Mouse (Mus musculus) brown adipose tissue, adult 24 weeks (tissue): ENCODE data around the gene Fto. TPM values are rescaled to one million over a fixed set of nuclear protein-coding genes. Genes with fewer than 3 reads are reported as not detected.

Source experiments
- H3K27ac ChIP-seq: fragments of 200-500 bp; replicated peaks from 2 replicates; pipeline ENCODE4 v1.5.1; 2012; ENCODE audit warnings: low read depth, mild to moderate bottlenecking, low read length
- H3K4me1 ChIP-seq: fragments of 200-500 bp; 2 replicates; pipeline ENCODE4 v1.6.1; 2012; ENCODE audit warnings: low read length, mixed read lengths; ENCODE audit not compliant: control insufficient read depth, insufficient read depth, insufficient read length
- H3K4me3 ChIP-seq: fragments of 200-500 bp; 2 replicates; pipeline ENCODE4 v1.5.1; 2012; ENCODE audit warnings: low read depth, mild to moderate bottlenecking, low read length, moderate library complexity; ENCODE audit not compliant: insufficient read depth
- polyA plus RNA-seq: library from polyadenylated mRNA; stranded (reverse); fragments of >200 nt; gene quantifications from 2 replicates; pipeline ENCODE4 v1.2.4, GENCODE M21; 2012; ENCODE audit not compliant: missing spikeins, insufficient read depth, insufficient read length

Gene Fto
- polyA plus RNA-seq, 1 experiment: 39.7 TPM

DNA sequence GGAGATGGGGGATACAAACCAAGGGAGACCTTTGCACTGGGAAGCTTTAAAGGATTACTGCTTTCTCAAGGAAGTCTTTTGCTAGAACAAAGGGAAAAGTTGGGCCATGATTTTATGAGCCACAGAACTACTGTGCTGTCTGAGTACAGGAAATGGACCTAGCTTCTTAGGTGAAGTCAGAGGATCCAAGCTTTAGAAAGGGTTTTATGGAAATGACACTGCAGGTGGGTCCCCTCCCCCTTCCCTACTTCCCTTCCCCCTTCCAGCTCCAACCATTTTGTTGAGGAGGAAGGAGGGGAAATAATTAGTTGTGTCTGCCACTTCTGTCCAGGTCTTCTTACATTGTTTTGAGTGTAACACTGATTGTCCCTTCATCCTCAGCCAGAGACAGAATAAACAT lies 182.7 kb downstream of the Fto start:
- Histone ChIP-seq H3K4me3 (no peak overlapping the region), H3K4me1 (peaks cover 4% of the 10 kb centered on the region), H3K27ac (no peak overlapping the region)

DNA sequence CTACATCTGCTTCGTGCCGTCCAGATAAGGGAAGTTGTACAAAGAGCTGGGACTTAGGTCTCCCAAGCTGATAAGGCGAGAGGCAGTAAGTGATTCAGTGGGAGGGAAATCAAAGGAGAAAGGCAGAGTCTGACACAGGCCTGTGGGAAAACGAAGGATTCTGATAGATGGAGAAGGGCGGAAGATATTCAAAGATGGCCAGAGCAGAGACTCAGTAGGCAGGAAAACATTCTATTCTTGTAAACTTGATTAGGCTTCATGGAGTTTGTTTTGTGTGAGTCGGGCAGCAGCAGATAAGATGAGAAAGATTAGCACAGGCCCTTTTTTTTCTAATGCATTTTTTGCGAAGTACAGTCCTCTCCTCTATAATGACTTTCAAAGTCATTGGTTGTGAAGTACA lies 183.6 kb downstream of the Fto start:
- Histone ChIP-seq H3K27ac (no peak overlapping the region), H3K4me1 (peaks cover 4% of the 10 kb centered on the region), H3K4me3 (no peak overlapping the region)

DNA sequence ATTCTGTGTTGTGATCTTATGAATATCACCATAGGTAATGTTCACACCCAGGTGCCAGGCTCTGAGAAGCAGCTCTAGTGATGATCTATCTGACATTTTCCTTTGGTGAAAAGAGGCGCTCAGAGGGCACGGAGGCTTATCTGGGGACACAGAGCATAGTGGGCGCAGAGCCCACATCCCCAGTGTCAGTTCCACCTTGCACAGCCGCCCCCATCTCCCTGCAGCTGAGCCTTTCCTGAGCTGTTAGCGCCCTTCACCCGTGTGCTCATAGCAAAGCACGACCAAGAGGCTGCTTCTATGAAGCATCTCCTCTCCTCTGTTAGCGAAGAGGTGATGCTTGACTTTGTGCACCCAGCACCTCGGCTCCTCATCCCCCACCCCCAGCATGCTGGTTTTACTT lies 185.3 kb downstream of the Fto start:
- H3K4me1 ChIP-seq: peaks cover 4% of the 10 kb centered on the region
- H3K27ac ChIP-seq: no peak overlapping the region

DNA sequence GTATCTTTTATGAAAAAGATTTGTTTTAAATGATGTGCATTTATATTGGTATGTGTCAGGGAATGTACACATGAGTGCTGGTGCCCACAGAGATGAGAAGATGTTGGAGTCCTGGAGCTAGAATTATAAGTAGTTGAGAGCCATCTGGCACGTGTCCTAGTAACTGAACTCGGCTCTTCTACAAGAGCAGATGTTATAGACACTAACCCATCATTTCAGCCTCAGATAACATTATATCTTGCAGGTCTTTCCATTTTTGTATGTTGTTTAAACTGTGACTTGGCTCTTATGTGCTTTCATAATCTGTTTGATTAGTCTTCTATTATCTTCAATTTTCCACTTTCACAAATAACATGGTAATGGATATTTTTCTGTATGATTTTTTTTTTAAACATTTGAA lies 186.0 kb downstream of the Fto start:
- H3K4me3 ChIP-seq: no peak overlapping the region
- no peak overlapping the region for H3K27ac ChIP-seq
- H3K4me1 ChIP-seq: peaks cover 4% of the 10 kb centered on the region

More for the DNA sequence above, 185.3 kb downstream of the Fto start:
- no peak overlapping the region for H3K4me3 ChIP-seq

DNA sequence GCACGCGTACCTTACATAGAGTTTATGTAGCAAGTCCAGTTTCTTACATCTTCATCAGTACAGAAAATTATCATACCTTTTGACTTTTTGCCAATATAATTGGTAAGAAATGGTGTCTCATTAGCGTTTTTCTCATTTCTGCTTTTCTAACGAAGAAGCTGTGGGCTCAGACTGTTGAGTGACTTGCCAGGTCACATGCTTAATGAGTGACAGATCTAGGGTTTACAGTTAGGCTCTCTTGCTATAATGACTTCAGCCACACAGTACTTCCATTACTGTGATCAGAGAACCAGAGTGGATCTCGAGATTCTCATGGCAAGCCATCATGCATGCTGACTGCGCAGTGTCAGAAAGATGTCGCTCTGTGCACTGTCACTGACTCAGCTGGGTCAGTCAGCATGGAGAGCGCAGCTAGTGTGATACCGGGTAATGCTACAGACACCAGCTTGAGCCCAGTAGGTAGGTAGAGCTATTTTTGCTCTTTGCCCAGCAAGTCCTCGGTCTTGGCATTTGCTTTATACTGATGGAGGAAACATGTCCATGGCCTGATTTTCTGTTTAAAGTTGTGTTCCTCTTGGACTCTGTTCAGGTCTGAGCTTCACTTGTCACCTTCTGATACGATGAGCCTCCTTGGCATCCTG lies 188.8 kb downstream of the Fto start:
- Histone ChIP-seq H3K4me3 (no peak overlapping the region), H3K27ac (no peak overlapping the region)

DNA sequence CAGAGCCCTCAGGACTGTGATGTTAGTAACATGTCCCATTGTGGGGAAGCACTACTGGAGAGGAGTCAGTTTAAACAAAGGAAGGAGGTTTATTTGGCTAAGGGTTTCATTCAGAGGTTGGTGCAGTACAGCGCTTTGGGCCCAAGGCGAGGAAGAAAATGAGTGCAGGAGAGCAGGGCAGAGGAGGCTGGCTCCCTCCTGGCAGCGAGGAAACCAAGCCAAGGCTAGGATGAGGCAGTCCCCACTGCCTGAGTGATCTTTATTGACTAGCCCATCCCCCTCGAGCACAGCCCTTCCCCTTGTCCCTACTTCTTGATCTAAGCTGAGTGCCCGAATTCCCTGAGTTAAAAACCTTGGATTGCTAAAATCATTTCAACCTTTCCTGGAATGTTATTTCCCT lies 189.5 kb downstream of the Fto start:
- H3K4me1 ChIP-seq: peaks cover 15% of the 10 kb centered on the region; the same call in 1 of the 2 replicates
- no peak overlapping the region for H3K27ac ChIP-seq
- no peak overlapping the region for H3K4me3 ChIP-seq

More for the DNA sequence above, 188.8 kb downstream of the Fto start:
- H3K4me1 ChIP-seq: peaks cover 11% of the 10 kb centered on the region; the same call in 1 of the 2 replicates

DNA sequence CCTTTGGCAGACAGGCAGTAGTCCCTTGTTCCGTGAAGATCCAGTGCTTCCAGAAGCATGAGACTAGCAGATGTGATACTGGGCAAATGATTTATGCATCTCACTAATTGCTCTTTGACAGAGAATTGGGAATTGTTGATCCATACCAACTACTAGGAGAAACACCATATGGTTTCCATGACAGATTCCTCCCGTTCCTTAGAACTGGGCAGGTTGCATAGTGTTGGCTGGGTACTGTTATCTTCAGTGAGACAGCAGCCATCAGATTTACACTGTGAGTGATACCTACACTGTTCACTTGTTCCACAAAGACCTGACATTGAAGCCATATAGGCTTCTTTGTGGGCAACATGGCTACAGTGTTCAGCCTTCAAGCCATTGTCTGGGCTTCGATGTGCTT lies 191.0 kb downstream of the Fto start:
- no peak overlapping the region for H3K27ac ChIP-seq
- peaks cover 18% of the 10 kb centered on the region; the same call in 1 of the 2 replicates for H3K4me1 ChIP-seq
- no peak overlapping the region for H3K4me3 ChIP-seq

DNA sequence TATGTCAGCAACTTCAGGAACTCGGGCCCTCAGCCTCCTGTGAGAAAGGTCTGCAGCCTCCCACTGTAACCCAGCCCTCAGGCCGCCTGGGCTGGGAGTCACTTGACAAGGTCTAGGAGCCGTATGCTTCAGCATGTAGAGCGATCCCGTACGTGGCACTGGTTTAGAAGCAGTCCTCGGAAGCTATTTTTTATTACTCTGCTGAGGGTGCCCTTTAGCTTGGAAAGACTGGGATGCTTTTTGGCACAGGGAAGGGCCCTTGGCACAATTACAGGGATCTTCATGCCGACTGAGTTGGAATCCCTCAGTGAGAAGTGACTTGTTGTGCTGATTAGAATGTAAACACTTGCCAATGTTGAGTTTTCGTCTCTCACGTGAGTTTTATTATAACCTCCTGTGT lies 191.6 kb downstream of the Fto start:
- H3K27ac ChIP-seq: no peak overlapping the region
- no peak overlapping the region for H3K4me3 ChIP-seq
- peaks cover 18% of the 10 kb centered on the region; the same call in 1 of the 2 replicates for H3K4me1 ChIP-seq

DNA sequence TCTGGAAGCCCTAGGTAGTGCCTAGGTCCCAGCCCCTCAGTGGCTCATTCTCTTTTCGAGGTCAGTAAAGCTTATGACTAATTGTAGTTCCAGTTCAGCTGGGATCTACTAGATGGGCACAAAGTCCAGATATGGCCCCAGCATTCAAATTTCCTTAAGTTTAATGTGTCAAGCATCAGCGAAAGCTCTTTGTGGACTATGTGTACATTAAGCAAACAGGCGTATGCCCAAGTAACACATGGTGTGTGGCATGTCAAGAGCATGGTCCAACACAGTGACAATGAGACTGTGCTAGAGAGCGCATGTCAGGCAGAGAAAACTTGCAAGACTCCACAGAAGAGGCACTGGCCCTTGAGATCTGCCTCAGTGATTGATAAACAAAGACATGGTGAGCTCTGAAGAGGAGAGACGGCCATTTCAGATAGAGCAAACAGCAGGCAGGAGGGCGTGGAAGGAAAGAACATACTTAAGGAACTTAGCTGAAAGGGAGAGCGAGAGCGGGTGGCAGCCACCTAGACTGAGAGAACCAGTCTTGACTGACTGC lies 192.2 kb downstream of the Fto start:
- Histone ChIP-seq H3K4me3 (no peak overlapping the region), H3K27ac (no peak overlapping the region), H3K4me1 (peaks cover 18% of the 10 kb centered on the region; the same call in 1 of the 2 replicates)

DNA sequence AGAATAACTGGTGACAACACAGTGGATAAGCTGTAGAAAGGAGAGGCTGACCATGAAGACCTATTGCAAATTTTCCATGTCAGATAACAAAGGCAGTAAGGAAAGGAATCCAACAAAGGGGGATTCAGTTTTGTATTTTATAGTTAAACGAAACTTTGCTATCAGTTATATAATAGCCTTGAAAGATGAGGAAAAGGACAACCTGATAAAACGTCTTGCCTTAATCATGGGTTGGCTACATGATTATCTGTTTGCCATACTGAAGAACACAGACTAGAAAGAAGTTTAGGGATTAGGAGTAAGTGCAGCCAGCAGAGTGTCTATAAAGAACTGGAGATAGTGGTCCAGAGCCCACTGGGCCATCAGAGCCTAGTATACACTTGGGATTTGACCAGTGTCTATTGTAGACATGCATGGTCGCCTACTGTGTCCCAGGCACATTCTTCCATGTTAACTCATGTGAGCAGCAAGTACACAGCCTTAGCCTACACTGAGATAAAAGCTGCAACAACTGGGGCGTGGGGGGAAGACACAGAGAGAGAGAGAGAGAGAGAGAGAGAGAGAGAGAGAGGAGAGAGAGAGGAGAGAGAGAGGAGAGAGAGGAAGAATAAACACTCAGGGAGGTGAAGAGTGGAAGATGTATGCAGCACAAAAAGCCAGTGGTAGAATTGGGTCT lies 192.8 kb downstream of the Fto start:
- Histone ChIP-seq H3K4me1 (peaks cover 18% of the 10 kb centered on the region; the same call in 1 of the 2 replicates), H3K4me3 (no peak overlapping the region)

DNA sequence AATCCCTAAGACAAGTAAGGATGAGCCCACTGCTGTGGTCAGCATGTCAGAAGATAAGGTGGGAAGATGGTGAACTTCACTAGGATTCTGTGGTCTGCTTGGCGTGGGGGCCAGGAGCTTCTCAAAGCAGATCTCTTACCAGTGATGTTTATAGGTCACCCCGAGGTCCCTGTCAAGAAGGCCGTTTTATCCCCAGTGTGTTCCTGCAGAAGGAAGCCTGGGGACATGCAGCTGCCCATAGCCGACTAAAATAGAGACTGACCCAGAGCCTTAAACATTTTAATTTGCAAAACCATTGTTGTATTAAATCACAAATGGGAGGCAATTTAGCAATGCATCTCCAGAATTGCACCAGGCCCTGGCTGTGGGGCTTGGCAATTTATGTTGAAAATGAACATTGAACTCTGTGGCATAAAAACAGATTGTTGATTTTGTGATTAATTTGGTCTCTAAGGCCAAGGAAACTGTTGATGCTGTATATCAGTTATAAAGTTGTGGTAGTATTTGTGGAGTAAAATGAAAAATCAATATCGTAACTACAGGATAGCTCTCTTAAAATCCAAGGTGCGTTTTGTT lies 193.4 kb downstream of the Fto start:
- Histone ChIP-seq H3K27ac (no peak overlapping the region), H3K4me3 (no peak overlapping the region)

More for the DNA sequence above, 192.8 kb downstream of the Fto start:
- H3K27ac ChIP-seq: no peak overlapping the region

DNA sequence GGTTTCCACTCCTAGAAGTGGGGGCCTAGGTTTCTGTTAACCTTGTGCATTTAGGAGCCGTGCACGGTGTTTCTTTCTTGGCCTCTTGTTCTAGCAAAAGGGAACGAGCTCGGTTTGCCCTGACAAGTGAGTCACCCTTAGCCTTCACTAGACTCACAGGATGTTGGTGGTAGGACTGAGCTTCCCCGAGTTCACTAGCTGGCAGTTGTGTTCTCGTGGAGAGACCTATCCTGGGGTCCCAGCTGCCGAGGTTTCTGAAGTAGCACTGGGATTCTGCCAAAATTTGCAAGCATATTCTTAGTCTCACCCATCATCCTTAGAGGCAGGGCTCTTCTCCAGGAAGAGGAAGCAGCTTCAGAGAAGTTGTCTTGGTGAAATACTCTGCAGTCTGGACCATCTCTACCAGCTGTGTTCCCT lies 194.4 kb downstream of the Fto start:
- Histone ChIP-seq H3K4me1 (peaks cover 18% of the 10 kb centered on the region; the same call in 1 of the 2 replicates), H3K27ac (no peak overlapping the region), H3K4me3 (no peak overlapping the region)

More for the DNA sequence above, 193.4 kb downstream of the Fto start:
- H3K4me1 ChIP-seq: peaks cover 18% of the 10 kb centered on the region; the same call in 1 of the 2 replicates

DNA sequence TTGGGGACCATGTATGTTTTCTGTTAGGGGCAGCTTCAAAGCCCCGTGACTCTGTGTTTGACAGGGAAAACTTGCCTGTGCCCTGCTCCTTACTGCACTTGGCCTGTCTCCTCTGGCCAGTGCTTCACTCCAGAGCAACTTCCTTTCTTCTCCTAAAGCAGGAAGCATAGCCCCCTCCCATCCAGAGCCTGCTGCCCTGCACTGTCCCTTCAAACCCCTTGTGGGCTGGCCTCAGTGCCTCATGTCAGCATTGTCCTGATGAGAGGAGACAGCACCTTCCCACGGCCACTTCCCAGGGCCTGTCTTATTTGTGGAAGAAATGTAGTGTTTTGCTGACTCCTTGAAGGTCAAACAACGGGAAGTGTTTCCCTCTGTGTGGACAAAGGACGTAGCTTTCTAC lies 195.0 kb downstream of the Fto start:
- Histone ChIP-seq H3K4me3 (no peak overlapping the region), H3K4me1 (peaks cover 18% of the 10 kb centered on the region; the same call in 1 of the 2 replicates), H3K27ac (no peak overlapping the region)

DNA sequence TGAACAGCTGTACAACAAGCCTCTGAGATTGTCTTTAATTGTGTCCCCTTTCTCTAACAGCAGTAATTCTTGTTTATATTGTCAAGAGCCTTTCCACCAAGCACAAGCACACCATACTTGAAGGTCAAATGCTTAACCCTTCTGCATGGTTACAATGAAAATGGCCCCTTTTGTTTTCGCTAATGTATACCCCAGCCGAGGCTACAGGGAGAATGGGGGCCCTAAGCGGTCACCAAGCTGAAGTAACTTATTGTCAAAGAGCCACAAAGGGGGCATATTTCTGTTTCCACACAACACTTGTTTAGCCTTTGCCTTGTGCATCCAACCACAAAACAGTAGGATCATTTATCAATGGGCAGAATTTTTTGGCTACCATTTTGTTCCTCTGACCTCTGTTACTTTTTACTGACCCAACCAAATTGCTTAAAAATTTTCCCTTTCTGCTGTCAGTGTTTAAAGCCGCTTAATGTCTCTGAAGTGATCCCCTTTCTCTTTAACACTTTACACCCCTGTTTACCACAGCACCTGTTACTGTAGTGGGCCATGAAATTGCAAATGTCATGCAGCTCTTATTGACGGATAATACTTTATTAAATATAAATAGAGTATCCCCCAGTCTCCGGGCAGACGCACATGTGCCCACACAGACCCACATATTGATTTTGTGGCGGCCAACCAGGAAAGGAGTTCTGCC lies 196.0 kb downstream of the Fto start:
- Histone ChIP-seq H3K4me3 (no peak overlapping the region), H3K27ac (no peak overlapping the region), H3K4me1 (peaks cover 18% of the 10 kb centered on the region; the same call in 1 of the 2 replicates)

DNA sequence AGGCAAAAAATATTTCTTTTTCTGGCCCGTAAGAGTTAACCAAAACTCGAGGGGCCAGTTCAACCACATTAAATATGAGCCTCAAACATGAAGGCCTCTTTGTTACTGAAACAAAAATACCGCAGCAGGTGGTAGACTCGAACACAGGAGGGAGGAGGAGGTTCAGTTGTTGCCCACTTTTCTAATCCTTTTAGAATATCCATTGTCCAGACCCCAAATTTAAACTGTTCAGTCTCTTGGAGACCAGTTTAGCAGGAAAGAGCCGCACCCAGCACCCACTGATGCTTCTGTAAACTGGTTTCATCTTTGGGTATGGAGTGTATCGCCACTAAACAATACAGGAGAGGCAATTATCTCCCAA lies 196.6 kb downstream of the Fto start:
- H3K27ac ChIP-seq: no peak overlapping the region
- peaks cover 15% of the 10 kb centered on the region; the same call in 1 of the 2 replicates for H3K4me1 ChIP-seq

More for the DNA sequence above, 196.6 kb downstream of the Fto start:
- H3K4me3 ChIP-seq: no peak overlapping the region
